Mouse (Mus musculus): ENCODE results near the gene Fahd2a.
A peak's percentile ranks its signal among the peaks of the same experiment; 100 is the strongest.

The Fahd2a gene

DNA sequence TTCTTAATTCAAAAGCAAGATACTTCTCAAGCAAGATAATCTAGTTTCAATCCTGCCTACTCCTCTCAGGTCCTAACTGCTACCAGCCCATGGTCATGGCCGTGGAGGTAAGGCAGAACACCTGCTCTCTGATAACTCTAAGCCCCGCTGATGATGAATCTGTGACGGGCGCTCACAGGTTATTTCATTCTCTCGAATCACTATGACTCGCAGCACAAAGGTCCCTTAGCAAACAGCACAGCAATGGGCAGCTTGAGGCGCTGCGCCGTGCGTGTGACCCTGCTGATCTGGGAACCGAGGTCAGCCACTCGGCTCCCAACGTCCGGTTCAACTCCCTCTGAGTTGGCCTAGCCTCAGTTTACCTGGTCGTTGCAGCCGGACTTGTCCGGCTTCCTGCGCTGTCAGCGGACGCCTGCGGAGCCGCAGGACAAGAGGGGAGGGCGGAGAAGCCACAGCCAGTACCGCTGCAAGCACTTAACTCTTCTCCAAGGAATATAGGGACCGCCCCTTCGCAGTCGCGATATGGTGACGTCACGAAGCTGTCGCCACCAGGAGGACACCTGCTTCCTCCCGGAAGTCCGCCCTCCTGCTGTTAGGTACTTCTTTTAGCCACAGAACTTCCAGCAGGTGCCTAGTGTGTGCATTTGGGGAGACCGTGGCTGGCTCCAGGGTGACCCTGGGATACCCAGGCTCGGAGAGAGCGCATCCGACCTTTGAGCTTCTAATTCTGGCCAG lies at the start of gene Fahd2a:
Gene Fahd2a, minus strand, starts transcription at position 511 of the 735 bp plus-strand sequence.
- peak; percentile 86 for DNase-seq

- peak; percentile 42 for DNase-seq
Measured at GRCm38 (mm10) chr2:127484476-127485170, 40.3 kb upstream of the Fahd2a start.

DNA sequence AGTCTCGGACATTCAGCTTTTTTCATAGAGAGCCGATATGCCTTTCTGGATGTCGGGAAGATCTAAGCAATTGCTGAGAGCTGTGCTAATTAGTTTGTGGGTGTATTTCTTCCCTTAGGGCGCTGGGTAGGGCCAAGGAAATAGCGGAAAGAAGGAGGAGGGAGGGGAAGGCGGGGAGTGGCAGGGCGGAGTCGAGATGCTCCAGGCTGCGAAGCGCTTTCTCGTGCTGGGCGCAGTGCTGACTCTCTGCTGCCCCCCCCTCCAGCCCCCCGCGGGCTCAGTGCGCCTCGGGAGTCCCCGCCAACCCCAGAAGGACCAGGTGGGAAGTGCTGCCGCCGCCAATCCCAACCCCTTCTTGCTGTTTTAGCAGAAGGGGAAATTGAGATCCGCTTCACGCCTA lies 38.6 kb upstream of the Fahd2a start:
- DNase-seq: no peak

DNA sequence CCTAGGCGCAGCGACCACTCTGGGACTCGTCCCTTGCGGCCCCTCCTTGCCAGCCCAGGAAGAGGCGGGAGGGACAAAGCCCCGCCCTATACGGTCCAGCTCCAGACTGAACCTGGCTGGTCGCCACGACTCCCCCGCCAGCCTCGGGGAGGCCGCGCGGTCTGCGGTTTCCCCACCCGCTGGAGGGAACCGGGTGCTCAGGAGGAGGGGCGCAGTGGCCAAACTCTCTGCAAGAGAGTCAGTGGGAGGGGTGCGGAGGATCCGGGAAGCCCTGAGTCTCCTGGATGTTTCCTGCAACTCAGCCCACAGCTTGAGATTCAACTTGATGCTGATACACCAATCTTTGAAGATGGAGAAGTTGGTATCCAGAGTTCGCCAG lies 38.2 kb upstream of the Fahd2a start:
- DNase-seq: peak; percentile 45

DNA sequence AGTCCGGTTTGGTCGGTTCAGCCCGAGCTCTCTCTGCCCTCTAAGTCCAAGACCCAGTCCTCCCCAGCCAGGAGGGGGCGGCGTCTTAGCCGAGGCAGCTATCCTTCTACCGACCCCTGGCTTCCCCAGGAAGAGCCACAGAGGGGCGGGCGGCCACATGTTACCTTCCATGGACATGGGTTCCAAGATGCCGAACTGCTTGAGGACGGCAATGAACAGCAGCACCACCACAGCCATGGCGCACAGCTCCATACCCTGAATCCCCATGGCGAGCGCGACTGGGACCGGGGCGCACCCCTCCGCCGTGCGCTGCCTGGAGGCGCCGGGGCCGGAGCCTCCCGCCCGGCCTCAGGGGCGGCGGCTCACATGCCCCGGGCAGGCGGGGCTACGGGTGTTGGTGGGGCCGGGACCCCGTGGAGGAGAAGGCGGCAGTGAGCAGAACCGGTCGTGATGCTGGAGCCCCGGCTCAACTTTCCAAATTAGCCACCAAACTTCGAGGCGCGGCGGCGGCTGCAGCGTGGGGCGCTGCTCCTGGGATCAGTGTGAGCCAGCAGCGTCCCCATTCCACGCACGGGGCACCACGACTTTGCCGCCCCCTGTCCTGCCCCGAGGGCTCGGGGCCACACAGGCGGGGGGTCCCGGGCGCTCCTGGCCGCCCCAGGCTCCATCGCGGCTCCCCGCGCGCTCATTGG lies 37.6 kb upstream of the Fahd2a start:
- no peak for DNase-seq

DNA sequence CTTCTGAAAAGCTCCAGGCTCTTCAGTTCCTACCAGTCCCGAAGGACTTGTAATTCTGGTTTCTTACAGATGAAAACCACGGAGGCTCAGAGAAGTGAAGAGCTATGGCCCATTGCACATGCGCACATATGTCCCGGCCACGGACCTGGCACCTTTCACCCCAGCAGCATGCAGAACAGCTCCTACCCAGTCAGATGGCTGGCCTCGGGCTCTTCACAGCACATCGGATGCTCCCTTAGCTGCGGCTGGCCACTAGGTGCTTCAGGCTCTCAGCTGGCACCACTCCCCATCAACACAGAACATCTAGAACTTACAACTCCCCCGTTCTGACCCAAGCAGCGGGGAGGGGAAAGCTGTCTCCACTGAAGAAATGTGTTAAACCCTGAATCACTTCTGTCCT lies 35.4 kb upstream of the Fahd2a start:
- DNase-seq: no peak

GRCm38 (mm10) chr2:127479210-127479609 lies 34.8 kb upstream of the Fahd2a start:
- no peak for DNase-seq

DNA sequence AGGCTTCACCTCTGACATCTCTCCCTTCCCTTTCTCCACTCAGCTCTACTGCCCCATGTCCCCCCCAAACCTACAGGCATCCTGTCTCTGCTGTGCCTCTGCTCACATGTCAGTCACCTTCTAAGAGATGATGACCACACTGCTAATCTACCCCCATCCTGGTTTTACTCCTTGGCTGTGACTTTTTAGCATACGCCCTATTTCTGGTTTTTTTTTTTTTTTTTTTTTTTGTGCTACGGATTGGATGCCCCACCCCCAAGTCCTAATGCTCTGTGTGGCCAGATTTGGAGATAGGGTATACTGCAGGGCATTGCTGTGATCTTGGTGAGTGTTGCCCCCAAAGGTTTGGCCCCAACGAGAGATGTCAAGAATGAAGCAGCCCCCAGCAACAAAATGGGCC lies 27.9 kb upstream of the Fahd2a start:
- DNase-seq: no peak

DNA sequence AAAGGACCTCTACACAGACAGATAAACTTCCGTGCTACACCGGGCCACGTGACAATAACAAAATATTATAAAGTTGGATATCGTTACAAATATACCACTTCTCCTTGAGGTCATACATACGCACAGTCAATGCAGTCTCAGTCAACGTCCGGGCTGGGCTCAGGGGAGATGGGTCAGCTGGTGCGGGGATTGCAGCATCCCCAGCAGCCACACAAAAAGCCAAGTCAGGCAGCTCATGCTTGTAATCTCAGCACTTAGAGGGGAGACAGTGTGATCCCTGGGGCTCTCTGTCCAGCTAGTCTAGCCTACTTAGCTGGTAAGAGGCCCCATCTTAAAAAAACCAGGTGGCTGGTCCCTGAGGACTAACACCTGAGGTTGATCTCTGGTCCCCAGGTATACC lies 26.9 kb upstream of the Fahd2a start:
- no peak for DNase-seq

DNA sequence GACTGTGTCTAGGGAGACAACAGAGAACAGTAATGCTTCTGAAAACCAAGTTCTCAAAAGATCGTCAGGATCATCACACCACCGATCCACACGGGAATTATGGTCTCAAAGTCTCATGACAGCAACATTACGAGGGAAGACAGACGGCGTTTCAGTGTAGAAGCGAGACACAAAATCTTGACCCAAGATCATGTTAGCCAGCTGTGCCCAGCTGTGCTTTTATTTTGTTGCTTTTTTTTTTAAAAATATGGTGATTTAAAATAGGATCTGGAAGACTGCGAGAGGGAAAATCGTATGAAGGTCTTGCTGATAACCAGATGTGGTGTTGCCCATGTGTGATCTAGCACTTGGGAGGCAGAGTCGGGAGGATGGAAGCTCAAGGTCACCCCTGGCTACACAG lies 26.3 kb upstream of the Fahd2a start:
- no peak for DNase-seq

GRCm38 (mm10) chr2:127470183-127470582 lies 25.8 kb upstream of the Fahd2a start:
- DNase-seq: no peak

GRCm38 (mm10) chr2:127462314-127462713 lies 17.9 kb upstream of the Fahd2a start:
- peak; percentile 65 for DNase-seq

DNA sequence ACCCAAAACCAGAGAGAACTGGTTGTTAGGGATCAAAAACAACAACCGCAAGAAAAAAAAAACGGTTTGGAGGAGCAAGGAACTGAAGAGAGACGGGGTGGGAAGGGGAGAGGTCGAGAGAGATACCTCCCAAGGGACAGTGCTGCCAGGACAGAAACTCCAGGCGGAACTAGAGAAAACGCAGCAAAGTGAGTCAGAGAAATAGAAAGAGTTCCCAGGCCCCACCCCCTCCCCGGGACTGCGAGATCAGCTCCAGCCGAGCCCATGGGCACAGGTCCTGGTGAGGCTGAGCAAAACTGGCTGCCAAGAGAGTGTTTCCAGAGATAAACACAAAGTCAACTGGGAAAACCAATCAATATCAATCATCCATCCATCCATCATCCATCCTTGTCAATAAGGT lies 17.0 kb upstream of the Fahd2a start:
- DNase-seq: no peak

GRCm38 (mm10) chr2:127459341-127459740 lies 15.0 kb upstream of the Fahd2a start:
- no peak for DNase-seq

GRCm38 (mm10) chr2:127453764-127454163 lies 9.4 kb upstream of the Fahd2a start:
- DNase-seq: peak; percentile 77

GRCm38 (mm10) chr2:127453141-127453540 lies 8.8 kb upstream of the Fahd2a start:
- no peak for DNase-seq

GRCm38 (mm10) chr2:127451748-127452147 lies 7.4 kb upstream of the Fahd2a start:
- no peak for DNase-seq

GRCm38 (mm10) chr2:127449691-127450090 lies 5.3 kb upstream of the Fahd2a start:
- DNase-seq: no peak

DNA sequence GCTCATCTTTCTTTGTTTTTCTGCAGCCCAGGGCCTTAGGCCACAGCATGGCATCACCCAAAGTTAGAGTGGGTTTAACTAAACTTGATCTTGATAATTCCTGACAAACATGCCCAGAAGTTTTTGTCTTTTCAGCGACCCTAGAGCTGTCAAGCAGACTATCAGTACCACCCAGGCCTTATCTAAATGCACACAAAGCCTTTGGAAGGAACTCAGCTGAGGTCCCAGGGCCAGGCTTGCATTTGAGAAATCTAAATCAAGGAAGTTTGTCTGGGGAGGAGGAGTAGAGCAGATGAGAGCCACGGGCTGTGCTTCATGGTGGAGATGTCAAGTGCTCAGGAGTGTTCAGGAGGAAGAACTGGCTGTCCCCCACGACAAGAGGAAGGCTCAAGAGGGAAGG lies 2.5 kb upstream of the Fahd2a start:
- no peak for DNase-seq

GRCm38 (mm10) chr2:127437697-127438096 lies 6.7 kb downstream of the Fahd2a start:
- DNase-seq: no peak

DNA sequence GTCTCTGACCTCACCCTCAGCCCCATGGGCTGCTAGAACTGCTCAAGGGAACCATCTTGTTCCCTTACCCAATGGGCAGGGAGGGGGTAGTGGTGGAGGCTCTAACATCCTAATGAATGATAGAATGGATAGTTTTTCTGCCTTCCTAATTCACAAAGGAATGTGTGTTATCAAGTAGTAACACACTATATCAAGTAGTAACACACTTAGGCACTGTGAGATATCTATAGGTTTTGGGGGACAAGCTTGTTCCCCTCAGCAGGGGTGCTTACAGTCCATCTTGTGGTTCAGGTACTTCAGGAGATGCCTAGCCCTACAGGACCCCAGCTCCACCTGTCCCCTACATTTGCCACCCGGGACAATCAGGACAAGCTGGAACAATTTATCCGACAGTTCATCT lies 8.8 kb downstream of the Fahd2a start:
- no peak for DNase-seq

GRCm38 (mm10) chr2:127435135-127435534 lies 9.2 kb downstream of the Fahd2a start:
- no peak for DNase-seq

DNA sequence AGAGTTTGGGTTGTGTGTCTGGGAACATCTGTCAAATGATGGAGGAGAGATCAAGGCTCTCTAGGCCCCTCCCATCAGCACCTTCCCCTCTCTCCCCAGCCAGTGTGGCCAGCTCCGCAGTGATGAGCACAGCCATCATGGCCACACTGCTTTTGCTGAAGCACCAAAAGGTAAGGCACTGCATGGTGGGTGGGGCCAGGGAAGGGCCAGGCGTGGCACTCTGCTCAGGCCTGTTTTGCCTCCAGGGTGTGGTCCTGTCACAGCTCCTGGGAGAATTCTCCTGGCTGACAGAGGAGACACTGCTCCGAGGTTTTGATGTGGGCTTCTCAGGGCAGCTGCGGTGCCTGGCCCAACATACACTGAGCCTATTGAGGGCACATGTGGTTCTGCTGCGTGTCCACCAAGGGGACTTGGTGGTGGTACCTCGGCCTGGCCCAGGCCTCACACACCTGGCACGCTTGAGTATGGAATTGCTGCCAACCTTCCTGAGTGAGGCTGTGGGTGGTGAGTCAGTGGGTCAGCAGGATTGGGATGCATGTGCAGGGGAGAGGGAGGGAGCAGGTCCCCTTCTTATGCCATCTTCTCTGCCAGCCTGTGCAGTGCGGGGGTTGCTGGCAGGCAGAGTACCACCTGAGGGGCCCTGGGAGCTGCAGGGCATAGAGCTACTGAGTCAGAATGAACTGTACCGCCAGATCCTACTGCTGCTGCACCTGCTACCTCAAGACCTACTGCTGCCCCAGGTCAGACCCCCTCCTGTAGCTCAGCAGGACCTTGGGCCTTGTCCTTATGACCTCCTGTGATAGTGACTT lies 10.7 kb downstream of the Fahd2a start:
- no peak for DNase-seq

Measured in right cerebral cortex, postnatal 14 days (tissue).